Mouse (Mus musculus): ENCODE results near the gene Tpm1. TPM values are rescaled to one million over a fixed set of nuclear protein-coding genes. Genes with fewer than 3 reads are reported as not detected.

Tpm1 gene
- total RNA-seq, 4 experiments from 2014 or later = 179 to 185 (median 182) TPM

DNA sequence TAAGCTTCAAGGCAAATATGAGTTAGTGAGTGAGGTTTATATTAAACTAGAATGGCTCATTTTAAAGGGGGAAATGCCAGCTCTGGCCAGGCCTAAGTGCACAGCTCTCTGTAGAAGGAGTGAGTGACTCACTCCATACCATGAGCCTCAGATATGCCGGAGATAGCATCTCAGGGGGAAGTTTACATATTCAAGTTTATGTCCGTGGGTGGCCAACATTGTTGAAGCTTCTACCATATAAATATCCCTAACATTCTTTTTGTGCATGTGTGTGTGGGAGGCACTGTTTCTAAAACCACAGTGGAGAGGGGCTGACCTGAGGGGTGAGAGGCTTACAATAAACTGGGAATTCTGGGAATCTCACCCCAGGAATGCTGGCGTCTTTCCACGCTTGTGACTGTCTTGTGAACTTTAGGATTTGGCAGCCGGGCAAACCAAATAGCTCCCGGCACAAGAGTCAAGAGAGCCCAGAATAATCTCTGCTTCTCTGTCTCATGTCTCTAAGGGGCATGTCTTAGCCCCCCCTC, 60.3 kb downstream of the Tpm1 start:
- no peak for DNase-seq (ENCODE audit: low spot score in 2 of 2)

DNA sequence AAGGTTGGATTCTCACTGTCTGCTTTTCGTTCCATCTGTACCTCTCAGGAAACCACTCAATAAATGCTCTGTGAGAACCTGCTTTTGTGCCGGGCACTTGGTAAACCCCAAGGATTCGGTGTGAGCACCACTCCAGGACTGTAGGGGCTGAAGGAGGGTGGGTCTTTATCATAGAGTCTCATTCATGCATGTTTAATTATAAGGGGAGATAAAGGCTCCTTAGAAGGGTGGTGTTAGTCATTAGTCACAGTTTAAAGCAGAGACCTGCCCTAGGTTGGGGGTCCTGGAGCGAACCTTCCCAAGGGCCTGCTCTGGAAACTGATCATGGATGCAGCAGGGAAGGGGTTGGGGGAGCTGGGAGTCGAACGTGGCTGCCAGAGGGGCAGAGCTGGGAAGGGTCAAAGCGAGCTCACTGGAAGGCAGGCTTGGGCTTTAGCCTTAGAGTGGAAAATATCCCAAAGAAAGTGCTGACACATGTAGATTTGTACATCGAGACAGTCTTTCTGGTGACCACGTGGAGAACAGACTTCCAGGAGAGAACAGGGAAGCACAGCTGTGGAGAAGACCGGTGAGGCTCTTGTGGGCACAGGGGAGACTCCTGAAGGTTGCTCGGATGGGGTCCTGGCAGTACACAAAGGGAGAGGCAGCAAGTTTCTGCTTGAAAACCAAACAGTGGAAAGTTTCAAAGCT, 60.9 kb downstream of the Tpm1 start:
- DNase-seq (ENCODE audit: low spot score in 2 of 2) = no peak

GRCm38 (mm10) chr9:66985377-66985776, 63.8 kb downstream of the Tpm1 start:
- DNase-seq (ENCODE audit: low spot score in 2 of 2) = no peak

DNA sequence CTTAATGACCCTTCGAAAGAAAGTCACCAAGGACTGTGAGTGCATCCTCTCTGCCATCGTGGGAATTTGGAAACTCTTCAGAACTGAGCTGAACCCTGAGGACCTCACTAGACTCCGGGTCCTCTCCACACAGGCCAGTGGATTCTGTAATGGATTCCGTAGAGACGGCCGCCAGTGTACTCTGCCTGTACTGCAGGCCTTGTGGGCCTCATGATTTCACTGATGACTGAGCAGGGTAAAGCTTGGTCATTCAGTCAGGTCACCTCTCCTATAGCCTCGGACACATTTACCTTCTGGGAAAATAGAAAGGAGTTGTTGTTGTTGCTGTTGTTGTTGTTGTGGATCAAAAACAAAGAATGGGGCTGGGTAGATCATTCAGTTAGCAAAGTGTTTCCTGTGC, 67.1 kb downstream of the Tpm1 start:
- DNase-seq (ENCODE audit: low spot score in 2 of 2) = no peak

GRCm38 (mm10) chr9:66980458-66980857, 68.7 kb downstream of the Tpm1 start:
- DNase-seq (ENCODE audit: low spot score in 2 of 2) = peak in 1 of 2 experiments; percentile 59

GRCm38 (mm10) chr9:66978468-66978867, 70.7 kb downstream of the Tpm1 start:
- DNase-seq (ENCODE audit: low spot score in 2 of 2) = no peak

- DNase-seq (ENCODE audit: low spot score in 2 of 2) = no peak
Observed at GRCm38 (mm10) chr9:66977982-66978381, 71.2 kb downstream of the Tpm1 start.

- no peak for DNase-seq (ENCODE audit: low spot score in 2 of 2)
Observed at GRCm38 (mm10) chr9:66977121-66977520, 72.1 kb downstream of the Tpm1 start.

DNA sequence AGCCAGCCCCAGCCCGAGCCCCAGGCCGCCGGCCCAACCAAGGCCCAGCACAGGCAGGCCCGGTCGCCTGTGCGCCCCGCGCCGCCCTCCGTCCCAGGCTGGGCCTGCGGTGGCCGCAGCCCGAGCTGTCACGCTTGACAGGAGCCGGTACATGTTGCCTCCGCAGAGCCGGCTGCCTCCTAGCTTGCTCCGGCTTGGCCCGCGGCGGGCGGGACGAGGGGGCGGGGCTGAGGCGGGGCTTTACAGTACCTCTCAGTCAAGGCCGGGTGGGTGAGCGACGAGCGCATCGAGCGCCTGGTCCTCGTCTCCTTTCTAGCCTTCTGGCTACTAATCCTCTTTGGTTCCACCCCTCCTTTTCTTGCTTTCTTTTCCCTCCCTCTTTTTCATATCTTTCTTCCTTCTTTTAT, 74.0 kb downstream of the Tpm1 start, which contains the start of gene Lactb:
TSS of gene Lactb (minus strand) at position 246 of the 407 bp plus-strand sequence.
- peak; percentile 90 to 91 for DNase-seq (ENCODE audit: low spot score in 2 of 2)

- DNase-seq (ENCODE audit: low spot score in 2 of 2) = peak; percentile 20 to 53
Observed at GRCm38 (mm10) chr9:66974721-66975225, 74.4 kb downstream of the Tpm1 start.

Other genes with a start within 250 kb of the Tpm1 start
- 10 to 100 TPM in 2 of 4 experiments, 1 to 10 TPM in 2; 7.3 to 11.2 (median 9.6) TPM for gene Aph1c, start 214.7 kb downstream of the Tpm1 start, total RNA-seq (2022)
- 10 to 100 TPM; 37.9 to 58.3 (median 47.4) TPM for gene Rab8b, start 129.7 kb downstream of the Tpm1 start, total RNA-seq (2022)
- gene Rps27l, start 103.3 kb downstream of the Tpm1 start, total RNA-seq (2022) = 10 to 100 TPM; 38.7 to 48.0 (median 44.1) TPM
- gene Lactb, start 73.9 kb downstream of the Tpm1 start, total RNA-seq (2022) = 10 to 100 TPM; 13.8 to 17.4 (median 16.6) TPM